Mouse (Mus musculus) inflammation-experienced regulatory T-cells, adult 6 months (primary cell): ENCODE measurements around the gene Ceacam16. TPM values are rescaled to one million over a fixed set of nuclear protein-coding genes. Genes with fewer than 3 reads are reported as not detected.

Experiments used
- ATAC-seq: one replicate; pipeline ENCODE4 v1.8.0; 2017
- polyA plus RNA-seq, 3 experiments: library from polyadenylated mRNA; unstranded; fragments of 100-300 nt; shearing (Covaris generic); gene quantifications; one replicate each; pipeline ENCODE4 v1.2.1; 2017

The Ceacam16 gene
- polyA plus RNA-seq = under 1 TPM in 2 of 3 experiments, not detected in 1; 0.55 to 0.59 TPM

GRCm38 (mm10) chr7:19861199-19861598 lies at the start of gene Ceacam16:
Gene Ceacam16 (minus strand): TSS chr7:19861299.
- ATAC-seq = no peak

DNA sequence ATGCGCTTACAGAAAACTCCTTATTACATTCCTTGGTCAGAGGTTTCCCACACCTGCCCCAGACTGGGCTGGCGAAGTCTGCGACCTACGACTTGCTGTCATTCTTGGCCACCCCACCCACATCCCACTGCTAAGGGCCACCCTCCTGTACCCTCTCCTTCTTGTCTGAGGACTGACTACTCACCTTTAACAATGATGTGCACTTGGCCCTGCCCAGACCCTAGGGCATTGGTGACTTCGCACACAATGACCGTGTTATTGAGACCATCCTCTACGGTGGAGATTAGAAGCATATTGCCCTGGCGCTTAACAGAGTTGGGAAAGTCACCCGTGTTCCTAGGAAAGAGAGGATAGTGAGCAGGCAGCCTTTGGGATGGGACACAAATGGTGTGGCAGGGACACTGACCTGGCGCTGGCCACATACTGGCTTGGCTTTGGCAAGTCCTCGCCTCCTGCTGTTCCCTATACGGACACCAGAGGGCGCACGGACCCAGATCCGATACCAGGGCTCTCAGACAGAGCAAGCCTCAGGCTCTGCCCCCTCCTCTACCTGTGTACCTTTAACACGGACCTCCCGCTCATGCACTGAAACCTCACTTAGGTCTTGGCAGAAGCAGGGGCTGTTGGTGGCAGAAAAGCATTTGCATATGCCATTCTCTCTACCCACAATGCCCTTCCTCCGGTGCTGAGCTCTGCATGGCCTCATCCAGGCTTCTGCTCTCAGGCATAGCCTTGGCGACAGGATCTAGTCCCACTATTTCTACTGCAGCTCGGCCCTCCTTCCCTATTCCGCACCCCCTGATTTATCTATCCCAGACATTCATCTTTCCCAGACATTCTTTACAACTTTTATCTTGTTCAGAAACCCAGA lies 49.6 kb upstream of the Ceacam16 start:
- ATAC-seq = peak; percentile 73

GRCm38 (mm10) chr7:19889881-19890280 lies 28.8 kb upstream of the Ceacam16 start:
- ATAC-seq = no peak

DNA sequence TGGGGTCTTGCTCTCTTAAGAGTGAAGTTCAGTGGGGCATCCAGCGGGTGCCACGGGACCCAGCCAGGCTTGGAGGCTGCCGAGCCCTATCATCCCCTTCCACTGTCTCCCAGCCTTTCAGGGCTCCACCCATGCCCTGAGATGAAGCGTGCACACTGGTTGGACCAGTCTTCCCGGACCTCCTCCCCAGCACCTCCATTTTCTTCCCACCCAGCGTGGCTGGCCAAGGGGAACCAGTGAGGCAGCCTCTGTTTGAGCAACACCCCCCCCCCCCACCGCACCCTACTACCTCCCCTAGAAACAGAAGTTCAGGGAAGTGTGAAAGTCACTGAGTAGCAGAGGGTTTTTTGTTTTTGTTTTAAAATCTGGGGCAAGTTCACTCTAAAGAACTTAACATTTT lies 26.8 kb upstream of the Ceacam16 start, which contains the start of gene Ceacam19:
Gene Ceacam19, minus strand, starts transcription at position 117 of the 400 bp plus-strand sequence.
- no peak for ATAC-seq

- ATAC-seq = no peak
Observed at GRCm38 (mm10) chr7:19880754-19881153, 19.7 kb upstream of the Ceacam16 start.

GRCm38 (mm10) chr7:19876781-19877425 lies 15.8 kb upstream of the Ceacam16 start:
- ATAC-seq = peak; percentile 64

DNA sequence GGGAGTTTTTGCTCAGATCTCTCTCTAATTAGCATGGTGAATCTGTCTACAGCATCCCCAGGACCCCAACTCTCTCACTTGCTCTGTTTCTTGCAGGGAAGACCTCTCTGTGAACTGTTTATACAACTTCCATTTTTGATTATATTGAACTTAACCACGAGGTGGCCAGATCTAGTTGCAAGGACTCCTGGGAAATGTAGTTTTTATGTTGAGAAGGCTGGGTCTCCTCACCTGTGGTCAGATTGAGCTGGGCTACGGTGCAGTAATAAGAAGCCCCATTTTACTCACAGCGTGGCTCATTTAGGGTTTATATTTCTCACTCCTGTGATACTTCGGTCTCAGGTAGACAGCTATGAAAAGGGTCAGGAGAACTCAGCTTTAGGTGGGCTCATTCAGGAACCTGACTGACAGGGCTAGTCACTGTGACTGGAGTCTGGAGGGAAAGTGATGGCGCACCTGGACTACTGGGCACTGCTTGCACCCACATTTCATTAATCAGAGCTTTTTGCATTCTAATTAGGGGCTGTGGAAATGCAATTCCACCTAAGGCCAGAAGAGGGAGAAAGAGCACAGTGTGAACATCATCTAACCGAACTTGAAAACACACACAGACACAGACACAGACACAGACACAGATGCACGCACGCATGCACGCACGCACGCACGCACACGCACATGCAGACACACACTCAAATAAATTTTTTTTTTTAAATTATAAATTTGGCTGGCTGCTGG lies 15.0 kb upstream of the Ceacam16 start:
- ATAC-seq = peak; percentile 70

GRCm38 (mm10) chr7:19871943-19872601 lies 11.0 kb upstream of the Ceacam16 start:
- no peak for ATAC-seq

- peak; percentile 70 for ATAC-seq
Observed at GRCm38 (mm10) chr7:19871137-19871621, 10.1 kb upstream of the Ceacam16 start.

DNA sequence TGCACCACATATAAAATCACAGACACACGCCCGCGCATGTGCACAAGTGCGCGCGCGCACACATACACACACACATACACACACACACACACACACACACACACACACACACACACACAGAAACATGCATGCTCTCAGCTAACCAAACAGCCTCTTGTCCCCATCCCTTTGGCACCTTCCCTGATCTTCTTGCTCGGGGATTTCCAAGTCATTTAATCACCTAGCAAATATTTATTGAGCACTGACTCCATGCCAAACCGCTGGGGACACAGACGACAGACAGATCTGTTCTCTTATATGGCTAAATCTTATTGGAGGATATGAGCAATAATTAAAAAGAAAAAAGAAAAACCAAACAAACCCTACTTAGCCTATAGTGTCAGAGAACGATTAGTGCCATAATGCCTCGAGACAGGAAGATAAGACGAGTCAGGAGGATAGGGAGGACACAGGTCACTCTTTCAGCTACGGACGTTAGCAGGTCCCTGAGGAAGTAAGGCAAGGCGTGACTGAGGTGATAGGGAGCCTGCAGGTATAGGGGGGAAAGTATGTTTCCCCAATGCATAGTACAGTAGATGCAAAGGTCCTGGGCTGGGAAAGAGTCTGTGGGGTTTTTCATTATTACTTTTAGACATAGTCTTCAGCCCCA lies 6.8 kb upstream of the Ceacam16 start:
- no peak for ATAC-seq

DNA sequence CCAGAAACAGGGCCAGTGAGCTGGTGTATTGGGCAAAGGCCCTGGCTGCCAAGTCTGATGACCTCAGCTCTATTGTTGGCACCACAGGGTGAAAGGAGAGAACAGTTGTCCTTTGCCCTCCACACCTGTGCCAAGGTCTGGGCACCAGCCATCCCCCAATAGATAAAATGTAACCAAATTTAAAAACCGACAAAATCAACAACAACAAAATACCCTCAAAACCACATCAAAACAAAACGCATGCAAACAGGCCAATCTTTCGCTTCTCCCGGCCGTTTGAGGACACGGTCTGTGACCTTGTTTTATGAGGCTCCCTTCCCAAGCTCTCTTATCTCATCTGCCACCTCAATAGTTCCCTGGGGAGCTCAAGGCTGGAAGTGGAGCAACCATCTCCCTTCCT lies 5.4 kb upstream of the Ceacam16 start:
- no peak for ATAC-seq

DNA sequence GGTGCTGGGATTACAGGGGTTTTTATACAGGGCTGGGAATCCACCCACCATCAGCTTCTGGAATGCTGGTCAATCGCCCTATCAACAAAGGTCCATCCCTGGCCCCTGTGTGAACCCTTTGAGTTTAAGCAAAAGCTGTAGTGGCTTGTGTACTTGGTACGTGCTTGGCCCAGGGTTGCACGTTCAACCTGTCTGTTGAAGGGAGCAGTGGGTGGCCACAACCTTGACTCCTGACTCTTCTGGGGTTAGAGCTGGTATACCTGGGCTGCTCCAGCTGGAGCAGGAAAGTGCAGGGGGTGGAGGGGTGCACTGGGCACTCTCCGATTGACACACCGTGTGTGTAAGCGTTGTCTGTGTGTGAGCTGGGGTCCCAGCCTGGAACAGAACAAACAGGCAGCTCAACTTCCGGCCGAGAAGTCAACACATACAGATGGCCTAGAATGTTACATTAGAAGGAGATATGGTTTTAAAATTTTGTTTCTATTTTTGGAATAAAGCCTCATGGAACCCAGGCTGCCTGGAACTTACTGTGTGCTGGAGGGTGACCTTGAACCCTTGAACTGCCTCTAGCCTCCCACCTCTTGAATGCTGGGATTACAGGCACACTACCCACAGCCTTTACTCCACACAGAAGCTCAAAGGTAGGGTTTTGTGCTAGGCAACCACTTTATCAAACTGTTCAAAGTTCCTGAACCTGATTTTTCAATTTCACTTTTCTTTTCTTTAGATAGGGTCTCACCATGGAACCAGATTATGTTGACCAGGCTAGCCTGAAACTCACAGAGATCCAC lies 4.3 kb upstream of the Ceacam16 start:
- ATAC-seq = no peak

GRCm38 (mm10) chr7:19864241-19864640 lies 3.1 kb upstream of the Ceacam16 start:
- no peak for ATAC-seq

- no peak for ATAC-seq
Observed at GRCm38 (mm10) chr7:19859740-19860139, 1.4 kb downstream of the Ceacam16 start.

- no peak for ATAC-seq
Observed at GRCm38 (mm10) chr7:19856283-19856682, 4.8 kb downstream of the Ceacam16 start.

DNA sequence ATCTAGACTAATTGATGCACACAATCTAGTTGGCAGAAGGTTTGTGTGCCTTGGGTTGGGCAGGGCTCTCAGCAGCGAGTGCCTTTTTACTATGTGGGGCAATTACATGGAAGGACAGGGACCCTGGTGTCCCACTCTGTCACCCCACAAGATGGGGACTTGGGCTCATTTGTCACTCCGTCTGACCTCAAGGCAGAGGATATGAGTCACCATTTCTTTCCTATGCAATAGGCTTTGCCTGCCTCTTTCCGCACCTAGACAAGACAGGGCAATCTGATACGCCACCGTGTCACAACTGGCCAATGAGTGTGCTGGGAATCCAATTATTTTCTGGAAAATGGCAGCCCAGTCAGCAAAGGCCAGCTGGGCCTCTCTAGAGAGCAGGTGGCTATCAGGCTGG lies 5.4 kb downstream of the Ceacam16 start:
- ATAC-seq = peak; percentile 64

DNA sequence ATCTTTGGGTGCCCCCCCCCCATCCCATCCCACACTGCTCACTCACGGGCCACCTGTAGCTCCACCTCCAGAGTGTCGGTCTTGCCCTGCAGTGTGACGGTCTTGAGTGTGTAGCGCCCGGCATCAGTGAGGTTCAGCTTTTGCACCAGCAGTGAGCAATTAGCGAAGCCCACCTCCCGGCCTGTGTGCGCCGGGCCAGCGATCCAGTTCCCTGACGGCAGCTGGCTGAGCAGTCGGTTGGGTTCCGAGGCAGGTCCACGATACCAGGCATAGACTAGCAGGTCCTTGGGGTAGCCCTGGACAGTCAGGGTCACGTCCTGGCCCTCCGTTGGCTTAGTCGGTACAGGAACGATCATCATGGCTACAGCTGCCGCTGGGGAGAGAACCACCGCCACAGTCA lies 7.6 kb downstream of the Ceacam16 start:
- ATAC-seq = no peak

- ATAC-seq = no peak
Observed at GRCm38 (mm10) chr7:19851858-19852570, 9.1 kb downstream of the Ceacam16 start, which contains the start of gene Gm19345. Gene Gm19345 (plus strand): TSS chr7:19852003.

DNA sequence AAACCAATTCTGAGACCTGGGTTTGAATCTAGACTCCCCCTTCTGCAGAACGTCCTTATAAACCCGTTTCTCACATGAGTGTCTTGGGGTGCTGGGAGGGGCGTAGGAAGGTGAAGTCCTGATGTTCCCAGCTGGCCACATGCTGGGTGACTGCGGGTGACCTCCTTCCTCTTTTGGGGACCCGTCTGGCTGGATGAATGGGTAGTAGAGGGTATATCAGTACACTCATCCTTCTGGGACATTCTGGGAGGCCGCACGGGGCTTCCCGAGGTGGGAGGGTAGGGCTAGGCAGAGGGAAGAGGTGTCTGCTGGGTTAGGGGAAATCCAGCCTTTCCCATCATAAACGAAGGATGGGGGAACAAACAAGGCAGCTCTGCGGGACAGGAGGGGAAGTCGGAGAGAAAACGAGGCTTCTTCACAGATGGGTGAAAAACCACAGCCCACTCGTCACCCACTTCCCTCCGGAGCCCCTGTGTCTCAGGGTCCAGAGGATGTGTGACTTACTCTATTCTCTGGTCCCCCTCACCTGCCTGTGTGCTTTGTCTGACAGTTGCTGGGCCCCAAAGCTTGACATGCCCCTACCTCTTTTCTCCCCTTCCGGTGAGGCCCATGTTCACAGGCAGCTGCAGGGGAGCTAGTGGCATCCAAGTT lies 16.5 kb downstream of the Ceacam16 start:
- peak; percentile 62 for ATAC-seq

GRCm38 (mm10) chr7:19843561-19843960 lies 17.5 kb downstream of the Ceacam16 start:
- peak; percentile 68 for ATAC-seq
